Mouse (Mus musculus) ovary, postnatal 36 days (tissue): ENCODE measurements around the gene Asic5.

Source experiments
- DNase-seq: peaks from one replicate; pipeline ENCODE4 v3.0.0; 2022; ENCODE audit warnings: low spot score, mixed read lengths

Gene Asic5

GRCm38 (mm10) chr3:81981990-81982389 is at the start of gene Asic5:
Gene Asic5 (plus strand): TSS chr3:81982290.
- no peak for DNase-seq

GRCm38 (mm10) chr3:81933348-81933747 is 48.7 kb upstream of the Asic5 start:
- DNase-seq = no peak

DNA sequence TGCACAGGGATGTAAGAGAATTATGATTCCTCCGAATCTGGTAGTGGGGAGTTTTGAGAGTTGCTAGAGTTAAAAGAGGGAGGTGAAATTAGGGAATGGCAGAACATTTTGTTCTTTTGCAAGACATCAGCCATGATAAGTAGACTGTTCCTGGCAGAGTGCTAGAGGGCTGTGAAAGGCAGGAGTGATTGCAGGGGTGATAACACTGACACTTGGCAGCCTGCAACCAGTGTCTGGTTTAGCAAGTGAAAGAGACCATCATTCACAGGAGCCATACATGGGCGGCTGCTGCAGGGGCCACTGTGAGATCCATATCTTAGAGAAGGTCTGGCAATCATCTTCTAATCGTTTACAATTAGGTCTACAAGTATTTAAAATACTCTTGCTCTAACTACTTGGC is 43.2 kb upstream of the Asic5 start:
- no peak for DNase-seq

DNA sequence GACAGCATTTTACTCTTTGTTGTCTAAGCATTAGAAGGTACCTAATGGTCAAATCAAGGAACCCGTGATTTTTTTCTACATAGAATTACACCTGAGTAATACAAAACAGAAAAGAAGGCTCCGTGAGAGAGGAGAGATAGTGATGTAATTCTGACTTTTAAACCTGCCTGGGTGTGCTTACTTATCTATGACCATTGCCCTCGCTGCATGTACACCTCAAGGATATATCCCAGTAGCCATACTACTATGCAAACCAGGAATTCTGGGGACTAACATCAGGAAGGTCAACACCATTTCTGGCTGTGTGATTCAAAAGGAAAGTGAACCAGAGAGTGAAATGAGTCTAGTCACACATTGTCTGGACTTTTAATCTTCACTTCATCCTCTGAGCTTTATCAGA is 39.7 kb upstream of the Asic5 start:
- DNase-seq = no peak

DNA sequence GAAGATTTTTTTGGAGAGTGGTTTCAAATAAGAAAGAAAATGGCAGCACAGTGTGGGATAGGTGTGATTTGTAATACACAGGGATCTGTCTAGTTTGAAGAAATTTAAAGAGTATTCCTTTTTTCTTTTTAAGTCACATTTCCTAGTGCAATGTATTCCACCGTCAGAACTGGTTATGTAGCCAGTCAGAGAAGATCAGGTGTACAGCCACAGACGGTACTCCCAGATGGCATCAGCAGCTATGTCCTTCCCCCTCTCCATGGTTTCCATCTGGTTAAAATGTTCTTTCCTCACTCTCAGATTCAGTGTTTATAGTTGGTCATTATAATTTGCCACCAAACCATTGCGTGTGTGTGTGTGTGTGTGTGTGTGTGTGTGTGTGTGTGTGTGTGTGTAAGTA is 39.0 kb upstream of the Asic5 start:
- no peak for DNase-seq

DNA sequence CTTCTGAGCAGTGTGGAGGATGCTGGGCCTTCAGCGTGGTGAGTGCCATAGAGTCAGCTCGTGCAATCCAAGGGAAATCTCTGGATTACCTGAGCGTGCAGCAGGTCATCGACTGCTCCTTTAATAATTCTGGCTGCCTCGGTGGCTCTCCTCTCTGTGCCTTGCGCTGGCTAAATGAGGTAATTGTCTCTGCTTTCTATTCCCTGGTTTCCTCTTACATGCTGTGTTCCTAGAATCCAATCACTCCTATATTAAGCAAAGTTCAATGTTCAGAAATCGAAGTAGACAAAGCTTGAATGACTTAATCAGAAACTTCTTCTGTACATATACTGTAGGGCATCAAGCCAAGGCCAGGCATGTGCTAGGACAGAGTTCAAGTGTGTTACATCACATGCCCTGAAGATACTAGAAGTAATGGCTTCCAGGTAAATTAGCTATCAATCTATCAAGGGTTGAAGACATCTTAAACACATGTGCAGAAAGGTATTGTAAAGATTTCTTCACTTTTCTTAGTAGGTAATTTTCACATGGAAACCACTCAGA is 37.2 kb upstream of the Asic5 start:
- no peak for DNase-seq

GRCm38 (mm10) chr3:81949048-81949447 is 33.0 kb upstream of the Asic5 start:
- DNase-seq = no peak

DNA sequence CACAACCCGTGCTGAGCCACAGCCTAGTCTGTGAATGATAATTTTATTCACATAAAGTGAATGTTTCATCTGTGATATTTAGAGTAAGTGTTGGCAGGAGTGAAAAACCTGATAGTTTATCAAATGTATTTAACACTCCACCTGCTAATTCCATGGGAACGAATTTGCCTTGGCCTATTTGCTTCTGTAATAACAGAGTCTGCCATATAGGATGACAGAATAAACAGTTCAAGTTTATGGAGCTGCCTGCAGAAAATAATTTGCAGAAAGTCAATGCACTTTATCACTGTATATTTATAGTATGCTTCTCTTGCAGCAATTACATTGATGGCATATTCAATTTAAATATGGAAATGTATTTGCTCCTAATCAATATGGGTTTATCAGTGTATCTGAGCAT is 30.3 kb upstream of the Asic5 start:
- DNase-seq = no peak

DNA sequence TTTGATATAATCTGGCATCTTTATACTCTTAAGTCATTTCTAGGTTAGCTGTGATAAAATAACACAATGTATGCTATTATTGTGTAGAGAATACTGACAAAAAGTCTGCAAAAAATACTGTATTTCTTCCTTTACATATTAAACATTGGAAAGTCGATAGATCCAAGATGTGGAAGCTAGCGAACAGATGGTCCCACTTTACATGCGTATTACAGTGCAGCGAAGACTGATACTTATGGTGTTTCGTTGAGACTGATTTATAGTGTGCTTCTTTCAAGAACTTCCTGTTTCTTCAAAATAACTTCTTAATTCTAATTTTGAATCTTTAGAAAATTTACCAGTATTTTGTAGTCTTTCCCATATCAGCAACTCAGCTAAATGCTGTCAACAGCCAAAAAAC is 24.6 kb upstream of the Asic5 start:
- DNase-seq = no peak

GRCm38 (mm10) chr3:81961336-81961735 is 20.8 kb upstream of the Asic5 start:
- DNase-seq = no peak

- DNase-seq = no peak
These were observed 18.3 kb upstream of the Asic5 start for GRCm38 (mm10) chr3:81963768-81964167.

- no peak for DNase-seq
These were observed 17.5 kb upstream of the Asic5 start for GRCm38 (mm10) chr3:81964596-81964995.

DNA sequence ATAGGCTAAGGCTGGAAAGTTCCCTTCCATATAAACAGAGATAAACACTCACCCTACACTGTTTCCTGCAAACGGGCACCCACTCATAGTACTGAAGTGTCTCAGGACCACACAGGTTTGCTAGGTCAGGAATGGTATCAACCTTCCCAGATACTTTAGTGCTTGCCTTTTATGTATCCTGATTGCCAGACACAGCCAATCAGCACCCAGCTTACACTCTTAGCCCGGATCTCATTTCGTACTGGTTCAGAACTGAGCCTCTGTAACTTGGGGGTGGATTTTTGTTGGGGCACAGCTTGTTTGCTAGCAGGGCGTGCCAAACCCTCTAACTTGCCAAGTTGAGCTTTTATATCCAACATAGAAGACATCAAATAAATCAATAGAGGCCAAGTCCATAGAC is 6.5 kb upstream of the Asic5 start:
- no peak for DNase-seq

GRCm38 (mm10) chr3:81976102-81976501 is 6.0 kb upstream of the Asic5 start, which contains the start of gene Tdo2:
Gene Tdo2 (minus strand): TSS chr3:81976202.
- no peak for DNase-seq

DNA sequence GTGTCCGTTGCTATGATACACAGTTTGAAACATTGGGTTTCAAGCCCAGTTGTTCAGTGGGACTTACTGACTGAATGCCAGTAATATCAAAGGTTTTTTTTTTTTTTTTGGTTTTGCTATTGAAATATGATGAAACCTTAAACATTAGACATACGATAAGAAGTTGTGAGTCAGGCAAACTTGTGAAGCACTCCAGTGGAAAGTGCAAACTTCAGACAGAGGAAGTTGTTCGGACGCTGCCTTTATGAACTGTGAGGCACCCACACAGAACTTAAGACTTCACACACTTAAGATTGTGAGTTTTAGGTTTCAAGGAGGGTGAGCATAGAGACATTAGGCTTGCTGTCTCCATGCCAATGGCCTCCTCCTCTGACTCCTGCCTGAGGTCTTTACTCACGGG is 514 bp upstream of the Asic5 start:
- DNase-seq = no peak

DNA sequence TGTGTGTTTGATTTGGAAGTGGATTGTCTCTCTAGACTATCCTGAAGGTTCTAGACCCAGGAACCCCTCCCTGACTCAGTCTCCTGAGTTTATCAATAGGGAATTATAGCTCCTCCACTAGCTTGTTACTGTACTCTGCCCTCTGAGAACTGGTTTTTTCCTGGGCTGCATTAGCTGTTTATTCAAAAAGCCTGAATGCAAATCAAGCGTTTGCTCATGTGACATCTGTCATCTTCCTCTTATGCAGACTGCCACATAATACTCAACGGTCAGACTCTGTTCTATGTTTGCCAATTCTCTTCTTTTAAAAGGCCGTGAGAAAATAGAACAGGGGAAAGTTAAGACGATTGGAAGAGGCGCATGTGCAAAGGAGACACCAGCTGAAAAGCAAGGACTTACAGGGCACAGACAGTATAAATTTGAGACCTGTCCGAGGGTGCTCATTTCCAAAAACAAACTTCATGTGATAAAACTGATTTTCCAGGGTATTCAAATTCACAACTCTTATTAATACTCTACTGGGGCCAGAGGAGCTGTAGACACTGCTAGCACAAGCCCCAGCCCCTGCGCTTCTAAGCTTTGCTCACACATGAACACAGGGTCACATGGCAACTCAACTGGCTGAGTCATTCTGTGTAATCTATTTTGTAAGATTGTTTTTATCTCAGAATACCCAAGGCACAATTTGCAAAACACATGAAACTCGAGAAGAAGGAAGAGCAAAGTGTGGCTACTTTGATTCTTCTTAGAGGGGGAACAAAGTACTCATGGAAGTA is 1.2 kb downstream of the Asic5 start:
- DNase-seq = no peak

DNA sequence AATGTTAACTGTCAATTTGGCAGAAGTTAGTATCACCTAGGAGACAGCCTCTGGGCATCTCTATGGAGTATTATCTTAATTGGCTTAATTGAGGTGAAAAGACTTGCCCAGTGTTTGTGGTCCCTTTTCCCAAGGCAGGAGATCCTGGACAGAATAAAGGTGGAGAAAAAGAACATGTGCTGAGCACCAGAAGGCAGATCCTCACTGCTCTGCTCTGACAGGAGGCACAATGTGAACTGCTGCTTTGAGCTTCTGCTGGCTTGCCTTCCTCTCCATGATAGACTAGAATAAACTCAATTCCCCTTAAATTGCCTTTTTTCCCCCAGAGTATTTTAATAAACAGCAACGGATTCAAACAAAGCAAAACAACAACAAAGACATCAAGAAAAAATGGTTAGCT is 3.0 kb downstream of the Asic5 start:
- DNase-seq = no peak

DNA sequence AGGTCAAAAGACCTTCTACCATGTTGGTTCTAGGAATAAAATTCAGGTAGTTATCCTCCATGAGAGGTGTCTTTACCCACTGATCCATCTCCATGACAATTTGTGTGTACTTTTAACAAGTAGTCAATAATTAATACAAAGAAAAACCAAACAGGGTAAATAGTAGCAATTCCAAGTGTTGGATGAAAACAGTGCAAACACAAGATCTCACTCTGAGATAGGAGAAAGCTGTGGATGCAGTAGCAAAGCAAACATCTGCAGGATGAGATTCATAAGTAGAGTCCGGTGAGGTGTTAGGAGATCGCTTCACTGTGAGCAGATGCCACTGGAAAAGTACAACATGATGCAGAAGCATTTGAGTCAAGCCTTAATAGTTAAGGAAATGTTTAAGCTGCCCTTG is 4.0 kb downstream of the Asic5 start:
- no peak for DNase-seq

DNA sequence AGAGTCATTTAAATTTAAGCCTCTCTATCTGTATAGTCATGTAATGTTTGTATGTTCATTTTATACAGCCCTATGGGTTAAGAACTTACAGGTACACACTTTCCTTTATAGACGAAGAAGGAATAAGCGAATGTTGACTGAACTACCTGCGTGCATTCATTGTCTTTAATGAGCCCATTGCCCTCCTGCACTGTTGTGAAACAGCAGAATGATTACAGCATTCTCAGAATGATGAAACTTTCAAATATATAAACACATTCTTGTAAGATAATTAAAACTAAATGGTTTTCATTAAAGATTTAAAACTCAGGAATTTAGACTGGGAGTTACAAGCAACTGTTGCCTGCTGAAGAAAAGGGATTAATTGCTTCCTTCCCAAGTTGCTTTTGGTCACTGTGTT is 5.5 kb downstream of the Asic5 start:
- DNase-seq = no peak

DNA sequence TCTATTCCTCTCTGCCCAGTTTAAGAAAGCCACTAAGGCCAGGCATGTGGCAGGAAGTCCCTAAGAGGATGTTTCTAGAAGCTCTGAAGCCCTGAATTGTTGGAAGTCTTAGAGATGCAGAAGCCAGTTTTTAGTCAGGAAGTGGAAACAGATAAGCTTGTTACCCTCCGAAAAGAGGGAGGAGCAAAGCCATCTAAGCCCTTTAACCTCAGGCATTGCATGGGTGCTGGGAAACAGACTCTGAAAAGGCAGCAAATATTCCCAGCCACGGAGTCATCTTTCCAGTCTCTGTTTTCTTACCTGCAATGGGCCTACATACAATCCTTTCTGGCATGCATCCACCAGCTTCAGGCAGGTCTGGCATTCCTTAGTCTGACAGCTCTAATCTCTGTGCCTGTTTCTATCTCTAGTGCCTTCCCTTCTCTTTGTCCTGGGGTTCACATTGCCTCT is 7.6 kb downstream of the Asic5 start:
- no peak for DNase-seq

GRCm38 (mm10) chr3:81990531-81990930 is 8.4 kb downstream of the Asic5 start:
- no peak for DNase-seq

DNA sequence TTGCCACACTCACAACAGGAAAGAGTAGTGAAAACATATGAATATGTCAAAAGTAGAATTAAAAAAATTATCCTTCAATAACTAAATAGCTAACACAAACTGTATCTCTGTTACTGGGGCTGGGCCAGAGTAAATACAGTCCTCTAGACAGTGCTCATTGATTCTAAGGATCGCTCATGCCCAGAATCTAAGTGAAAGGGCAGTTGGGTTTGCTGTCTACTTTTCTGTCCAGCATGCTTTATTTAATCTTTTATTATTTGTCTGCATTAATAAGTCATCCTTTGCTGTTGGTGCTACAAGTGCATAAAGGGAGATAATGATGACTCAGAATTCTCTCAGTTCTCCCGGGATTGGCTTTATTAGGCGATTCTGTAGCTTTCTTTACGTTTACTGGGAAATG is 13.3 kb downstream of the Asic5 start:
- DNase-seq = no peak

- DNase-seq = no peak
These were observed 13.9 kb downstream of the Asic5 start for GRCm38 (mm10) chr3:81995988-81996387.

DNA sequence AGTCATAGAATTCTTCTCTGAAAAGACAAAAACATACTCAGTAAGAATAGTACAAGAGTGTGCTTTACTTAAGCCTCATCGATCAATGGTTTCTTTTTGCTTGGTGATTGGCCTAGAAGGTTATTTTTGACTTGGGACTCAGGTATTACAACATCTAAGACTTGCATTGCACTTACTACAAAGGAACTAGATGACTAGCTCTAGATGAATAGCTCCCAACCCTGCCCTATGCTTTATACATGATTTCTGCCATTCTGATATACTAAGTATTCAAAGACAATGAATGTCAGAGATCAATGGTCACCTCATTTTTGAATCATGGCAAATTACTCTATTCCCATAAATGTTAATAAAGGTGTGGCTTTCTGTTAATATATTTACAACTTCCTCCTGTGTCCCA is 24.9 kb downstream of the Asic5 start:
- DNase-seq = no peak
